Mouse (Mus musculus) mature B cell (primary cell): ENCODE results near the gene Frem1.

Experiments used
- in situ Hi-C: fragments of 300-500 bp; cut with MboI; formaldehyde crosslinking; loops from 2 replicates; pipeline ENCODE4 v1.14.3; 2019

Frem1 gene

GRCm38 (mm10) chr4:82930079-82930478 lies 122.1 kb downstream of the Frem1 start:
- in situ Hi-C loops = no loop called here

- in situ Hi-C loops = no loop called here
Observed at GRCm38 (mm10) chr4:82921962-82922361, 130.2 kb downstream of the Frem1 start.

- in situ Hi-C loops = no loop called here
Observed at GRCm38 (mm10) chr4:82918625-82919024, 133.5 kb downstream of the Frem1 start.

DNA sequence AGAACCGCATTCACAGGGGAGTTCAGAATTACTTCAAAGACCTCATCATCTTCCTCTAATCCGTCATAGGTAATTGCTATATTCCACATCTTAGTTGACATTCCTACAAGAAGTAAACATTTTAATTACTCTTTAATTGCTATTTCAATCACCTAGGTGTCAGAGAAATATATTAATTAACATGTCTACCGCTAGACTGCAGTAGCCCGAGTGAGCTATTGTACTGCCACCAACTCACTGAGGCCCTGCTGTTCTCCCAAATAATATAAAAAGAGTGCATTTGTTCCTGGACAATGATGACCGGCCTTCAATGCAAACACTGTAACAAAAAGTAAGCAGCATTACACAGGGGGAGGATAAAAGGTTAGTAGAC lies 135.5 kb downstream of the Frem1 start:
- in situ Hi-C loops = no loop called here

DNA sequence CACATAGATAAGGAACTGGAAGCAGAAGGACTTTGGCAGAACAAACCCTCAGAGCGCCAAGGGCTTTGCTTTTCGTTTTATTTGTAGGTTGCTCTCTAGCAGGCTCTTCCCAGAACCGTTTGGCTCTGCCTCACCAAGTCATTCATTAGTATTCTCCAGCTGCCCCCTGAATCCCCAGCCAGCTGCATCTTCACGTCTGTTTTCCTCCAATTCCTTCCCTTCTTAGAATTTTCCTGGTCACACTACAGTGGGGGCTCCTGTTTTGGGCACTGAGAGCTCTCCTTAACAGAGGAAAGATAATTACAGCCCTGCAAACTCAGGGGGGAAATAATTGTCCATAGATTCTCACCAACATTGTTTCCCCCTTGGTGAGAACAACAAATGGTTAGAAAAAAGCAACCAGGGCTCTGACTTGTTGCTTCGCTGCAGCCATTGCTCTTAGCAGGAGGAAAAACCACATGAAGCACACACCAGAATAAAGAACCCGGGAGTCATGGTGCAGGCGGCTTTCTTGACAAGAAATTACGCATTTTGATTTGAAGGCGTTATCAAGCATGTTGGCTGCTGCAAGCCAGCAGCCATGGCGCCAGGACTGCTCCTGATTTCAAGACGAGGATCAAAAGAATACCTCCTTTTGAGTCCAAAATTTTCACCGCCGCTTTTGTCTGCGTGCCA lies 136.0 kb downstream of the Frem1 start:
- in situ Hi-C loops = no loop called here

DNA sequence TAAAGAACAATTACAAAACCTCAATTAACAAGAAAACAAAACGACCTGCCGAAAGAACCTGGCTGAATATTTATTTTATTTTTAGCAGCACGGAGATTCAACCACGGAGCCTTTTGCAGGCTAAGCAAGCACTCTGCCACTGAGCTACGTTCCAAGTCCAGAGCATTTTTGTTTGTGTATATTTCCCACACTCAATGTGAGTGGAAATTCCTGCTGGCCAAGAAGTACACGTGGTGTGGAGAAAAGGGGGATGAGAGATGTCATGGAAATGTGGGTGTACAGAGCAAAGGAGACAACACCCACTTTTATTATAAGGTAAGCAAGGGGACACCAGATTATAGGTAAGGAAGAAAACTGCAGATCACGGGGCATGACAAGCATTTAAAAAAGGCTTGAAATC lies 136.6 kb downstream of the Frem1 start:
- in situ Hi-C loops = no loop called here

- in situ Hi-C loops = no loop called here
Observed at GRCm38 (mm10) chr4:82914601-82915143, 137.5 kb downstream of the Frem1 start.

DNA sequence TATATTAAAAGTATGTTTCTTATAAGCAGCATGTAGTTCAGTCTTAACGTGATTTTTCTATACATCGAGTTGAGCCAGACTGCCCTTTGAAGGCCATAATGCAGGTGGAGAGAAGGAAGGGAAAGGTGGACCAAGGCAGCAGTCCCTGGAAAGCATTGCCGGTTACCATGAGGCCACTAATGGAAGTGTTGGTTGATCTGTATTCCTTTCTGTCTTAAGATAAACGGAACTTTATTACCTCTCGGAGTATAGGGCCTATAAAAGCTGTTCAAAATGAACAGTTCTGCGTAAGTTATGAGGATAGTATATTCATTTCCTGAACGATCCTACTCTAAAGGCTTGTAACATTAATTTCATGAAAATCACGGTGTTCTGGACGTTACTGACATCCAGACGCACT lies 156.9 kb downstream of the Frem1 start:
- in situ Hi-C loops = no loop called here

- in situ Hi-C loops = no loop called here
Observed at GRCm38 (mm10) chr4:82892247-82892646, 159.9 kb downstream of the Frem1 start.

GRCm38 (mm10) chr4:82891566-82891965 lies 160.6 kb downstream of the Frem1 start:
- in situ Hi-C loops = no loop called here

GRCm38 (mm10) chr4:82891049-82891448 lies 161.1 kb downstream of the Frem1 start:
- in situ Hi-C loops = no loop called here

- in situ Hi-C loops = no loop called here
Observed at GRCm38 (mm10) chr4:82890585-82890984, 161.6 kb downstream of the Frem1 start.

DNA sequence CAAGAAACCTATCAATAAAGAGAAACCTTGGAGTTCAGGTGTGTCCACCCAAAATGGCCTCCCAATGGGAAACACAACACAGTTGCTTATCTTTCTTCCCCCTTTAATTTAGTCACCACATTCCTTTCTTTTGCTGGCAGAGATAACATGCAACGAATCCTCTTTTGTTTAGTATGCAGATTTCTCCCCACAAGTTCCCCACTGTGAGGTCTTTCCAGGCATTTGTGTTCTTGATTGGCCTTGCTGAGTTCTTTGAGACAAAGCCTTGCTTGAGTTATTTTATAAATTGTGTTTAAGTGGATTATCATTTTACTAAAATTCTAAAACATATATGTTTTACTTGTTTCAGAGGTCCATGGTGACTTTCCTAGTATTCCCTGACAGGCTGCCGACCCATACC lies 166.0 kb downstream of the Frem1 start:
- in situ Hi-C loops = no loop called here

DNA sequence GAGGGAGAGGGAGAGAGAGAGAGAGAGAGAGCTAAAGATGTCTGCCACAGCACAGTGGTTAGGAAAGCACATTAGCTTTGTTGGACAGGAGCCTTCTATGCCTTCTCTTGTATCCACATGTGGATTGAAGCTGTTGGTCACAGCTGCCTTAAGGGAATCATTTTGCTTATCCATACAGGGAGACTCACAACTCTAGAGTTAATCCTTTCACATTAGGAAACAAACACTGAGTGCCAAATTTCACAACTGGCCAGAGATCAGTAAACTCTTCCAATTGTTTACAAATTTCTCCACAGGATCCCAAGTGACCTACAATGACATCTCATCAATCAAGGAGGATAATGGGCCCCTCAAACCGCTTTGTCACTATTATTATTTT lies 166.6 kb downstream of the Frem1 start:
- in situ Hi-C loops = no loop called here

DNA sequence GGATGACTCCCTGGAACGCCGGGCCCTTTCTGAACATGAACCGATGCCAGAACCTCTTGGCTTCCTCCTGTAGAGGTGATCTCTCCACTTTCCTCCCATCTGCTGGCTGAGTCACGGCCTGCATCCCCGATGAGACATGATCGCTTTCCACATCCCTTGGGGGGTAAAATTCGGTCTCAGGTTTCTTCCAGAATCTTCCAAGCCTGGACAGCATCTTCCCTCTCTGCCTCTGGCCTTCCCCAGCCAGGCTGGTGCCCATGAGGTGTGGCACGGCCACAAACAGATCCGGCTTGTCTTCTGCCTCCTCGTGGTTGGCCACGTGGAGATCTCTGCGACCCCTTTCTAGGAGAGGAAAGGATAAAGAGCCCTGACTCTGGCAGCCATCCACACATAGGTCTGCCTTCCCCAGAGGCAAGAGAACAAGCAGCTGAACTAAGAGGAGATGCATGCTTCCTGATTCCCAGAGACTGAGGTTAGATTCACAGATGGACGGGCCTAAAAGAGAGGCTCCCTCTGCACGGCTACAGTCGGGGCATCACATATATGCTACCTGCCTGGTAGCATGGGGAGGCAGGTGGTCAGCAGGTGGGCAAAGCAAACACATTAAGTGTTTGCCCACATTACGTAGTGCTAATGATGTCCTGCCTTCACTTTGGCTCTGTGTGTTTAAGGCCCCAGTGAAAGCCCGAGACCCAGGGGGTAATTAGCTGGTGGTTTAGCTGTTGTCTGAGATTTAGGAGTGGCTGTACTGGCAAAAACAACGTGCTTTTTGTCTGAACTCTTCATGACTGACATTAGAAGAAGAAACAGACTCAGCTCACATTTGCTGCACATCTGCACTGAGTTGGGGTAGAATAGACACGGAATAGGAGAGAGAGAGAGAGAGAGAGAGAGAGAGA lies 167.3 kb downstream of the Frem1 start, which contains the start of gene Cer1:
TSS of gene Cer1 (minus strand) at position 513 of the 899 bp plus-strand sequence.
- in situ Hi-C loops = no loop called here

GRCm38 (mm10) chr4:82882500-82882899 lies 169.6 kb downstream of the Frem1 start:
- in situ Hi-C loops = no loop called here

DNA sequence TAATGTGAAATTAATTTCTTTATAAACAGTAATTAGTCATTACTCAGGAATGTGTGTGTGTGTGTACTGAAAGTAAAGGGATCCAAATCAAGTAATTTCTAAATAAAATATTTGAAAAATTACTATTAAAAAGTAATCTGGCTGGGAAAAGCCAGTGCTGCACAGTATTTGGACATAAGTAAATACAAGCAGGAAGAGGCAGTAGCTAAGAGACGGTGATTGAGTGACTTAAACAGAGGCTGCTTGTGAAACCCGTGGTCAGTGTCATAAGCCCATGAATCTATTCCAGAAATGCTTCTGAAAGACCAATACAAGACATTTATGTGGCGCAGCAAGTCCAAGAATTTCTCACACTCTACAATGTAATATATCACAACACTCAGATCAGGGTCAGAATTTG lies 170.8 kb downstream of the Frem1 start:
- in situ Hi-C loops = no loop called here

GRCm38 (mm10) chr4:82880243-82880642 lies 171.9 kb downstream of the Frem1 start:
- in situ Hi-C loops = no loop called here

GRCm38 (mm10) chr4:82879152-82879551 lies 173.0 kb downstream of the Frem1 start:
- in situ Hi-C loops = no loop called here

DNA sequence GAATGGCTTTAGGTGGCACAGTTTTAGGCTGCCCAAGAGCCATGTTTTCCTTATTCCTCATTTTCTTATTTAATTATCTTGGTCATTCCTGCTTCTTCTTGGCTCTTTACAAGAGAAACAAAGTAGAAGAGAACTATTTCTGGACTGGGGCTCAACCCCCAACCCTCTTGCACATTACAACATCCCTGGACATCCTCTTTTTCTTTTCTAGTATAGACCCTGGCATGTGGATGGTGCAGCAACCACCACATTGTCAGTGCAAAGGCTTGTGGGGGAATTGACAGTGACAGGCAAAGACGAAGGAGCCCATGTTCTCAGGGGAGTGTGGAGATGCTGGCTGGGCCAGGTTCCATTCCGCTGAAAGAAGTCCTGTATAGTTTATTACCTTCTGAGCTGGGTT lies 175.5 kb downstream of the Frem1 start:
- in situ Hi-C loops = no loop called here

DNA sequence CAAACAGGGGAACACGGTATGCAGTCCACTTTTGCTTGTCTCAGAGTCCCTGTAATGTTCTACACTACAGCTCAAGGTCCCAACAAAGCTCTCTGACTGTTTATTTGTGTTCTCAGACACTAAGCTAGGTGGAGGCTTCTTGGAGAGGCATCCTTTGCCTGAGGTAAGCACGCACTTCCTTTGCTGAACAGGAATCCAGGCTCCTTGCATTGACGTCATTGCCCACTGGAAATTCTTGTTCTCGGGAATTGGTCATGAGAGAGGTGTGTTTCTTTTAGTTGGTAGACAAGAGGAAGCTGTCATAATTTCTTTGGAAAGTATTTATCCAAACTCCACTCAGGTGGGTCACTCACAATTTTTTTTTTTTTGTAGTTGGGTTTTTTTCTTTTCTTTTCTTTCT lies 176.6 kb downstream of the Frem1 start:
- in situ Hi-C loops = no loop called here

DNA sequence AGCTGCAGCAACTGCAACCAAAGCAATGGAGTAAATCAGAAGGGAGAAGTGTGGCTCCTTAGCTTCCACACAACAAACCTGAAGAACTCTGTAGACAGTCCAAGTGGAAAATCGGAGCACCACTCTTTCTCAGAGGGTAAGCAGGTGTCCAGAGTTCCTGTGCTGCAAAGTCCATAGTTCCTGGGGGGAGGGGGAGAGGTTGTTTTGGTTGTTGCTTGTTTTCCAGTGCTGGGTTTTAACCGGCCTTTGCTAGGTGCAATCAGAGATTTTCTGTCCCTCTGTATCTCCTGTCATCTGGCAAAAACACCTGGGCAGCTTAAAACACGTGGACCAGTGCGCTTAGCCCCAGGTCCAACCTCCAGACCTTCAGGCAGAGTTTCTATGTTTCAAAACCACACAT lies 177.3 kb downstream of the Frem1 start:
- in situ Hi-C loops = no loop called here

- in situ Hi-C loops = no loop called here
Observed at GRCm38 (mm10) chr4:82872548-82872947, 179.6 kb downstream of the Frem1 start.
